Mouse (Mus musculus) stomach, postnatal 0 days (tissue): Measurements from ENCODE around the gene Tmtc4.

Experiments used
- CTCF ChIP-seq: IDR thresholded peaks from 2 replicates; pipeline ENCODE4 v1.5.1; 2016; ENCODE audit warnings: antibody characterized with exemption, low read depth, mild to moderate bottlenecking, moderate library complexity
- EP300 ChIP-seq: optimal IDR thresholded peaks from 2 replicates; pipeline ENCODE3; 2016; ENCODE audit warnings: antibody characterized with exemption

- TF ChIP-seq CTCF = no peak
- no peak for TF ChIP-seq EP300
These were observed 13.6 kb upstream of the Tmtc4 start for GRCm38 (mm10) chr14:122997465-122997864.
